Mouse (Mus musculus): ENCODE data around the gene Rbms3. TPM values are rescaled to one million over a fixed set of nuclear protein-coding genes. Genes with fewer than 3 reads are reported as not detected.
A peak's percentile ranks its signal among the peaks of the same experiment; 100 is the strongest.

Gene Rbms3
- polyA plus RNA-seq, 1 experiment from 2014 or later: 90.2 TPM

- Histone ChIP-seq H3K27me3 (ENCODE audit: control insufficient read depth, insufficient read depth, low read length) (no peaks in the 10 kb centered on the region), H3K4me1 (ENCODE audit: control insufficient read depth, insufficient read depth, low read length) (no peaks in the 10 kb centered on the region), H3K4me3 (ENCODE audit: low read depth, low read length) (no peak overlapping the region), H3K4me2 (replicated peaks; ENCODE audit: low read depth, low read length) (no peak overlapping the region), H3K9me3 (ENCODE audit: control insufficient read depth, low read depth, low read length) (no peaks in the 10 kb centered on the region), H3K9ac (replicated peaks; ENCODE audit: low read depth, low read length) (no peak overlapping the region), H3K36me3 (ENCODE audit: control insufficient read depth, insufficient read depth, low read length) (no peaks in the 10 kb centered on the region), H3K27ac (ENCODE audit: low read length) (no peak overlapping the region)
- WGBS: 76% methylated on average over 5 of the region's 5 CpGs
- ATAC-seq (ENCODE audit: insufficient number of reproducible peaks, insufficient read depth, low FRiP score, low read depth): no peak
Observed at GRCm38 (mm10) chr9:117600781-117601180, 28.9 kb downstream of the Rbms3 start.

DNA sequence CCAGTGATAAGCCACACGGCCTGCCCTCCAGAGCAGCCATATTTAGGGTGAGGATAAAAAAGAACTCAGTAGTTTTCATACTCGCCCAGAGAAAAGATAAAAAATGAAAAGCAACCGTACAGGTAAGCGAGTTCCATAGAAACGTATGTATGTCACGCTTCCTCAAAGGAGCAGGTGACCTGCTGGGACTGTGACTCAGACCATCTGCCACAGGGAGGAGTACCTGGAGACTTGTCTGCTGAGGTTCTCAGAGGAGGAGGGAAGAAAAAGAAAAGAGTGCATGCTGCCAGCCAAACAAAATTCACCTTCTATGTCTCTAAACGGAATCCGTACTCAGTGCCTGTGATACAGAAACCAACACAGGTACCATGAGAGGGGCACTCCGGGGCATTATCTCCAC is 30.4 kb downstream of the Rbms3 start:
- no peak overlapping the region for H3K4me2 ChIP-seq (replicated peaks; ENCODE audit: low read depth, low read length)
- no peak overlapping the region for H3K27ac ChIP-seq (ENCODE audit: low read length)
- no peak overlapping the region for H3K9ac ChIP-seq (replicated peaks; ENCODE audit: low read depth, low read length)
- no peaks in the 10 kb centered on the region for H3K4me1 ChIP-seq (ENCODE audit: control insufficient read depth, insufficient read depth, low read length)
- no peaks in the 10 kb centered on the region for H3K9me3 ChIP-seq (ENCODE audit: control insufficient read depth, low read depth, low read length)
- WGBS: 89% methylated on average over 9 of the region's 9 CpGs
- no peak for ATAC-seq (ENCODE audit: insufficient number of reproducible peaks, insufficient read depth, low FRiP score, low read depth)
- H3K4me3 ChIP-seq (ENCODE audit: low read depth, low read length): no peak overlapping the region
- H3K36me3 ChIP-seq (ENCODE audit: control insufficient read depth, insufficient read depth, low read length): no peaks in the 10 kb centered on the region
- H3K27me3 ChIP-seq (ENCODE audit: control insufficient read depth, insufficient read depth, low read length): no peaks in the 10 kb centered on the region

- Histone ChIP-seq H3K9ac (replicated peaks; ENCODE audit: low read depth, low read length) (no peak overlapping the region), H3K4me3 (ENCODE audit: low read depth, low read length) (no peak overlapping the region), H3K36me3 (ENCODE audit: control insufficient read depth, insufficient read depth, low read length) (no peaks in the 10 kb centered on the region), H3K27me3 (ENCODE audit: control insufficient read depth, insufficient read depth, low read length) (no peaks in the 10 kb centered on the region), H3K4me2 (replicated peaks; ENCODE audit: low read depth, low read length) (no peak overlapping the region), H3K9me3 (ENCODE audit: control insufficient read depth, low read depth, low read length) (no peaks in the 10 kb centered on the region), H3K27ac (ENCODE audit: low read length) (no peak overlapping the region), H3K4me1 (ENCODE audit: control insufficient read depth, insufficient read depth, low read length) (no peaks in the 10 kb centered on the region)
- no peak for ATAC-seq (ENCODE audit: insufficient number of reproducible peaks, insufficient read depth, low FRiP score, low read depth)
- WGBS: 63% methylated on average over 5 of the region's 5 CpGs
Observed at GRCm38 (mm10) chr9:117596162-117596561, 33.6 kb downstream of the Rbms3 start.

DNA sequence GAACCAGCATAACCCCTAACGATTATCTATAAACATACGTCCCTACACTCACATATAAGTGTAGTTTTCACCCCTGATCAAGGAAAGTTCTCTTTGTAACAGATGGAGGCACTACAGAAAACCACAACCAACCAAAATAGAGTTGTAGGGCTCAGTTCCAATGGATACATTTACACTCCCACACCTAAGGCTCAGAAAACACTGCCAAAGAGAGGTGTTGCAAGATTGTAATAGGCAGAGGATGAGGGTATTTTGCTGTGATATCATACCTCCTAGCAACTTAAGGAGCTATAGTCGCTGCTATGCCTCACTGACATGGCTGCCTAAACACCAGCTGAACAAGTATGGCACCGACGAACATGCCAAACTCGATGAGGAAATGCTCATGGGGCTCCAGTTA is 44.4 kb downstream of the Rbms3 start:
- 86% methylated on average over 6 of the region's 6 CpGs for WGBS
- no peak overlapping the region for H3K4me2 ChIP-seq (replicated peaks; ENCODE audit: low read depth, low read length)
- H3K4me1 ChIP-seq (ENCODE audit: control insufficient read depth, insufficient read depth, low read length): no peaks in the 10 kb centered on the region
- no peak overlapping the region for H3K4me3 ChIP-seq (ENCODE audit: low read depth, low read length)
- no peaks in the 10 kb centered on the region for H3K27me3 ChIP-seq (ENCODE audit: control insufficient read depth, insufficient read depth, low read length)
- H3K36me3 ChIP-seq (ENCODE audit: control insufficient read depth, insufficient read depth, low read length): no peaks in the 10 kb centered on the region
- H3K27ac ChIP-seq (ENCODE audit: low read length): no peak overlapping the region
- H3K9me3 ChIP-seq (ENCODE audit: control insufficient read depth, low read depth, low read length): no peaks in the 10 kb centered on the region
- no peak for ATAC-seq (ENCODE audit: insufficient number of reproducible peaks, insufficient read depth, low FRiP score, low read depth)
- H3K9ac ChIP-seq (replicated peaks; ENCODE audit: low read depth, low read length): no peak overlapping the region

GRCm38 (mm10) chr9:117583638-117584037 is 46.1 kb downstream of the Rbms3 start:
- H3K36me3 ChIP-seq (ENCODE audit: control insufficient read depth, insufficient read depth, low read length): no peaks in the 10 kb centered on the region
- no peaks in the 10 kb centered on the region for H3K4me1 ChIP-seq (ENCODE audit: control insufficient read depth, insufficient read depth, low read length)
- H3K9ac ChIP-seq (replicated peaks; ENCODE audit: low read depth, low read length): no peak overlapping the region
- H3K4me2 ChIP-seq (replicated peaks; ENCODE audit: low read depth, low read length): no peak overlapping the region
- 35% methylated on average over 7 of the region's 7 CpGs for WGBS
- H3K9me3 ChIP-seq (ENCODE audit: control insufficient read depth, low read depth, low read length): no peaks in the 10 kb centered on the region
- H3K27me3 ChIP-seq (ENCODE audit: control insufficient read depth, insufficient read depth, low read length): no peaks in the 10 kb centered on the region
- ATAC-seq (ENCODE audit: insufficient number of reproducible peaks, insufficient read depth, low FRiP score, low read depth): peak; percentile 71
- H3K27ac ChIP-seq (ENCODE audit: low read length): no peak overlapping the region
- H3K4me3 ChIP-seq (ENCODE audit: low read depth, low read length): no peak overlapping the region

DNA sequence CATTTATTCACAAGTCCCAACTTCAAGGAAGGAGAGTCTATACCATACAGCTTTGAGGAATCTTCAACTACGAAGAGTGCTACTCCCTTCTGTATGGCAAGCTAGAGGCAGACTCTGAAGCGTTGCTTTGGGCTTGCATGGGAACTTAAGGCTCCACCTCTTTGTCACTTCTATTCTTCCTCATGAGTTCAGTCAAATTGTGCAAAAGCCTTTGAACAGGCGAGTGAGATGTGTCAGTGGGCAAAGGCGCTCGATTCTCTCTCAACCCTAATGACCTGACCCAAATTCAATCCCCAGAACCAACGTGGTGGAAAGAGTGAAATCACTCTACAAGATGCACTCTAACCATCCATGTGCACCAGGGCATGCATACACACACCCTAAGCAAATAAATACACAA is 47.1 kb downstream of the Rbms3 start:
- Histone ChIP-seq H3K27ac (ENCODE audit: low read length) (no peak overlapping the region), H3K4me3 (ENCODE audit: low read depth, low read length) (no peak overlapping the region), H3K4me1 (ENCODE audit: control insufficient read depth, insufficient read depth, low read length) (no peaks in the 10 kb centered on the region), H3K9me3 (ENCODE audit: control insufficient read depth, low read depth, low read length) (no peaks in the 10 kb centered on the region), H3K4me2 (replicated peaks; ENCODE audit: low read depth, low read length) (no peak overlapping the region), H3K36me3 (ENCODE audit: control insufficient read depth, insufficient read depth, low read length) (no peaks in the 10 kb centered on the region), H3K9ac (replicated peaks; ENCODE audit: low read depth, low read length) (no peak overlapping the region), H3K27me3 (ENCODE audit: control insufficient read depth, insufficient read depth, low read length) (no peaks in the 10 kb centered on the region)
- WGBS: 85% methylated on average over 6 of the region's 6 CpGs
- ATAC-seq (ENCODE audit: insufficient number of reproducible peaks, insufficient read depth, low FRiP score, low read depth): no peak

GRCm38 (mm10) chr9:117571186-117571855 is 58.4 kb downstream of the Rbms3 start:
- H3K27ac ChIP-seq (ENCODE audit: low read length): peak overlapping the region; percentile 69
- WGBS: 58% methylated on average over 5 of the region's 5 CpGs
- H3K9ac ChIP-seq (replicated peaks; ENCODE audit: low read depth, low read length): no peak overlapping the region
- no peaks in the 10 kb centered on the region for H3K4me1 ChIP-seq (ENCODE audit: control insufficient read depth, insufficient read depth, low read length)
- H3K27me3 ChIP-seq (ENCODE audit: control insufficient read depth, insufficient read depth, low read length): no peaks in the 10 kb centered on the region
- no peaks in the 10 kb centered on the region for H3K9me3 ChIP-seq (ENCODE audit: control insufficient read depth, low read depth, low read length)
- H3K4me3 ChIP-seq (ENCODE audit: low read depth, low read length): no peak overlapping the region
- no peak for ATAC-seq (ENCODE audit: insufficient number of reproducible peaks, insufficient read depth, low FRiP score, low read depth)
- no peak overlapping the region for H3K4me2 ChIP-seq (replicated peaks; ENCODE audit: low read depth, low read length)
- no peaks in the 10 kb centered on the region for H3K36me3 ChIP-seq (ENCODE audit: control insufficient read depth, insufficient read depth, low read length)

DNA sequence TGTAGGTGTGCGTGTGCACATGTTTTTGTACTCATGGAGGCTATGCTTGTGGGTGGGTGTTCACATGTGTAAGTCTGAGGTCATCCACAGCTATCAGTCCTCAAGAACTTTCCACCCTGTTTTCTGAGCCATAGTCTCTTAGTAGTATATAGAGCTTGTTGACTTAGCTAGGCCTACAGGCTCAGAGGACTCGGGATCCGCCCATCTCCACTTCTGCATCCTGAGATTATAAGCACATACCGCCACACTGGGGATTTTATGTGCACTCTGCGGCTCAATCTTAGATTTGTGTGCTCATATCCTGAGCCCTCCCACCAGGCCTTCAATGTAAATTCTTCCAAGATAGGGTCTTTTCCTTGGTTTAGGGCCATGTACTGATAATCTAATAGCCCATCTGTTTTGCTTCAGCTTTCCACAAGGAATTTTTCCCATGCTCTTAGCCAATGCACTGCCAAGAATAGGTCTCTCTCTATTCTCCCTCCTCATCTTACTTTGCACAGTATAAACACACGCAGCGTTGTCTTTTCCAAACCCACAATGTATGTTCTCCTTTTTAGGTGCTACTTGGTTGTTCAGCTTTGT is 59.4 kb downstream of the Rbms3 start:
- Histone ChIP-seq H3K27ac (ENCODE audit: low read length) (peak overlapping the region; percentile 69; the same call in 1 of the 2 replicates), H3K4me1 (ENCODE audit: control insufficient read depth, insufficient read depth, low read length) (no peaks in the 10 kb centered on the region), H3K9ac (replicated peaks; ENCODE audit: low read depth, low read length) (no peak overlapping the region), H3K9me3 (ENCODE audit: control insufficient read depth, low read depth, low read length) (no peaks in the 10 kb centered on the region), H3K27me3 (ENCODE audit: control insufficient read depth, insufficient read depth, low read length) (no peaks in the 10 kb centered on the region), H3K4me2 (replicated peaks; ENCODE audit: low read depth, low read length) (no peak overlapping the region), H3K4me3 (ENCODE audit: low read depth, low read length) (no peak overlapping the region), H3K36me3 (ENCODE audit: control insufficient read depth, insufficient read depth, low read length) (no peaks in the 10 kb centered on the region)
- 70% methylated on average over 7 of the region's 7 CpGs for WGBS
- peak; percentile 18; the same call in 1 of the 2 replicates for ATAC-seq (ENCODE audit: insufficient number of reproducible peaks, insufficient read depth, low FRiP score, low read depth)

DNA sequence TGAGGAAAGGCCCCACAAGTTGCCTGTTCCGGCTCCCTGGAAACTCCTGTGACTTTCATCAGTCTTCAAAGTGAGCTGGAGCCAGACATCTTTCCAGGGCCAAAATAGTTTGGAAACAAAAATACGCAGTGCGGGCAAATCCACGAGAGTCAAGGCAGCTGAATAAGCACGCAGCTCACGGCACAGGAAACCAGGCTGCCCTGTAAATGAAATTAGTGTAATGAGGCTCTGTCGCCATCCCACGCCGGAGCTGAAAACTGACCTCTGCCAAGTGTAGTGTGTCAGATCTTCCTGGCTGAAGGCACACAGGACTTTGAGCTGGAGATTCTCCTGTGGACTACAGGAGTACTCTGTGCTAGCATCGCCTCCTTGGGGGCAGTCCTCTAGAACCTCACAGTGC is 63.4 kb downstream of the Rbms3 start:
- ATAC-seq (ENCODE audit: insufficient number of reproducible peaks, insufficient read depth, low FRiP score, low read depth): no peak
- no peak overlapping the region for H3K4me3 ChIP-seq (ENCODE audit: low read depth, low read length)
- H3K4me1 ChIP-seq (ENCODE audit: control insufficient read depth, insufficient read depth, low read length): no peaks in the 10 kb centered on the region
- H3K9ac ChIP-seq (replicated peaks; ENCODE audit: low read depth, low read length): no peak overlapping the region
- no peak overlapping the region for H3K27ac ChIP-seq (ENCODE audit: low read length)
- no peak overlapping the region for H3K4me2 ChIP-seq (replicated peaks; ENCODE audit: low read depth, low read length)
- H3K36me3 ChIP-seq (ENCODE audit: control insufficient read depth, insufficient read depth, low read length): no peaks in the 10 kb centered on the region
- 69% methylated on average over 10 of the region's 10 CpGs for WGBS
- H3K27me3 ChIP-seq (ENCODE audit: control insufficient read depth, insufficient read depth, low read length): no peaks in the 10 kb centered on the region
- H3K9me3 ChIP-seq (ENCODE audit: control insufficient read depth, low read depth, low read length): no peaks in the 10 kb centered on the region
